Mouse (Mus musculus) liver, embryonic 11.5 days (tissue): ENCODE measurements around the gene Gfap. TPM values are rescaled to one million over a fixed set of nuclear protein-coding genes. Genes with fewer than 3 reads are reported as not detected.
A peak's percentile ranks its signal among the peaks of the same experiment; 100 is the strongest.

Experiments
- ATAC-seq: fragments of 200-750 bp; cut with Nextera tagmentation; replicated peaks from 2 replicates; pipeline ENCODE4 v1.8.0; 2017; ENCODE audit warnings: moderate number of reproducible peaks, mild to moderate bottlenecking, moderate TSS enrichment, moderate library complexity; ENCODE audit not compliant: low FRiP score
- DNase-seq: peaks from one replicate; pipeline ENCODE4 v3.0.0-alpha.2; 2017; ENCODE audit warnings: low spot score
- H3K27ac ChIP-seq: fragments of 300-500 bp; sonication (generic); 2 replicates; pipeline ENCODE4 v1.5.1; 2014; ENCODE audit warnings: mild to moderate bottlenecking, low read depth, low read length, control low read depth
- H3K27me3 ChIP-seq: fragments of 300-500 bp; sonication (generic); replicated peaks from 2 replicates; pipeline ENCODE4 v1.6.1; 2014; ENCODE audit warnings: low read length, mixed read lengths; ENCODE audit not compliant: control insufficient read depth, insufficient read depth
- H3K36me3 ChIP-seq: fragments of 300-500 bp; sonication (generic); 2 replicates; pipeline ENCODE4 v1.6.1; 2014; ENCODE audit warnings: mild to moderate bottlenecking, low read length, moderate library complexity, mixed read lengths; ENCODE audit not compliant: control insufficient read depth, insufficient read depth
- H3K4me1 ChIP-seq: fragments of 300-500 bp; sonication (generic); replicated peaks from 2 replicates; pipeline ENCODE4 v1.6.1; 2014; ENCODE audit warnings: low read length, mixed read lengths; ENCODE audit not compliant: control insufficient read depth, insufficient read depth
- H3K4me2 ChIP-seq: fragments of 300-500 bp; sonication (generic); 2 replicates; pipeline ENCODE4 v1.6.1; 2014; ENCODE audit warnings: mild to moderate bottlenecking, control low read depth, moderate library complexity
- H3K4me3 ChIP-seq: fragments of 300-500 bp; sonication (generic); 2 replicates; pipeline ENCODE4 v1.5.1; 2014; ENCODE audit warnings: low read depth, low read length, control low read depth
- H3K9ac ChIP-seq: fragments of 300-500 bp; sonication (generic); 2 replicates; pipeline ENCODE4 v1.6.1; 2014; ENCODE audit warnings: low read depth, low read length, control low read depth
- H3K9me3 ChIP-seq: fragments of 300-500 bp; sonication (generic); 2 replicates; pipeline ENCODE4 v1.6.1; 2016; ENCODE audit warnings: low read length, inconsistent platforms, mixed read lengths; ENCODE audit not compliant: control insufficient read depth
- WGBS: fragments of 180-500 bp; shearing (Covaris S2); extraction: QIAGEN DNeasy Blood & Tissue Kit; methylation state at CpG from one replicate; pipeline ENCODE4 v1.1.7; 2014; 5-methylcytosine and 5-hydroxymethylcytosine counted together
- polyA plus RNA-seq: library from polyadenylated mRNA; unstranded; fragments of >200 nt; fragmentation: Nextera tagmentation; extraction: Ambion mirVana; gene quantifications from 2 replicates; pipeline ENCODE4 v1.2.1, GENCODE M21; 2014

The Gfap gene
- polyA plus RNA-seq: 2.4 and 2.8 TPM in 2 replicates

DNA sequence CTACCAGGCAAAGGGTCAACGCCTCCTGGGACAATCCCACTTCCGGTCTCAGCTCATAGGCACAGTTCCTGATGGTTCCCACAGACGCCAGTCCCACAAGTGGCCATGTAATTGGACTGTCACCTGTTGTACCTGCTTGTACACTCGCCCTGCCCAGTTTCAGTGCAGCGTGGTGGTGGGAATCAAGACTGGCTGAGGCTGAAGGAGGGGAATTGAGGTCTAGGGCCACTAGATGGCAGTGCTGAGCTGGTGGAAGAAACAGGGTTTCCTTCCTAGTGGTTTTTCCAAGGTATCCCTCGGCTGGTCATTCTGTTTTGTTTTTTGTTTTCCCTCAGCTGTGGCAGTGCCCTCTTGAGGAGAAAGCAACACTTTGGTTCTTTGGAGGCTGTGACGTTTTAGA is at the start of gene Gfap:
TSS of gene Gfap (minus strand) at position 150 of the 400 bp plus-strand sequence.
- Histone ChIP-seq H3K27ac (no peak within 1 kb of the TSS), H3K4me2 (no peak within 1 kb of the TSS), H3K27me3 (peaks cover 14% of the 10 kb centered on the region), H3K4me1 (peaks cover 7% of the 10 kb centered on the region), H3K9ac (no peak within 1 kb of the TSS), H3K36me3 (peaks cover 7% of the 10 kb centered on the region), H3K9me3 (no peaks in the 10 kb centered on the region), H3K4me3 (no peak within 1 kb of the TSS)
- ATAC-seq: no peak
- peak; percentile 71 for DNase-seq
- WGBS: 10% methylated on average over 7 of the region's 7 CpGs

DNA sequence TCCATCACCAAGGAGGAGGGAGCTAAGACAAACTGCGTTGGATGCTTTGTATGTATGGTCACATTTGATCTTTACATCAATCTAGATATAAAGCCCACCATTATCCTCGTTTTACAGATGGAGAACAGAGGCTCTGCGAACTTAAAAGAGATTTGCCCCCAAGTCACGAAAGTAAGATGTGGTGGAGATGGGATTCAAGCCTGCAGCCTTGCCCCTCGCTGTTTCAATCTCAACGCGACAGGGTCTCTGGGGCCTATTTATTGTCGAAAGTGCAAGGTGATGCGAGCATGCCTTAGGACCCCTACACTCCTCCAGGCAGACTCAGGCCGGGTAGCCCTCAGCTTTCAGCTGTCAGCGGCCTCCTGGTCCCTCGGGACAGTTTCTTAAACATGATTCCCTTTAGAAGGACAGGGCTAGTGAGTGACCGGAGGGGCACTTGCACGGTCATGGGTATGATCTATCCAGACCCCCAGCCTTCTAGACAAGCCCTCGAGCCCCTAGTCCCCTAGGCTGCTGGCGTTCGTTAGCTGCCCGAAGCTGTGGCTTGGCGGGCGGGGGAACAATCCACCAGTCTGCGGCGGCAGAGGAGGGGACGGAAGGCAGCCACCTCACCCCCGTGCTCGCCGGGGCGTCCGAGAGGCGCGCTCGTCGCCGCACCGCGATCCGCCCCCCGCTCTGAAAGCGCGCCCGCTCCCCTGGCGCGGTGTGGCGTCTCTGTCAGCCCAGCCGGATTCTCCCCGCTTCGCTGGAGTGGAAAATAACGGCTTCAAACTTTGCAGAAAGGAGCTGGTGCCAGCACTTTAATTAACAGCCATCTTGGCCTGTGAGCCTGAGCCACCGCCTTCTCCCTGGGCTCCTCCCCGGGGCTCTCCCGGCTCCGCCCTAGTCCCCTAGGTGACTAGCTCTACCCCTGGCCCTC is 47.6 kb upstream of the Gfap start:
- Histone ChIP-seq H3K9me3 (no peaks in the 10 kb centered on the region), H3K36me3 (no peaks in the 10 kb centered on the region), H3K9ac (peak overlapping the region; percentile 45), H3K4me2 (peak overlapping the region; percentile 80), H3K4me3 (peak overlapping the region; percentile 54), H3K4me1 (peaks cover 23% of the 10 kb centered on the region), H3K27me3 (peaks cover 92% of the 10 kb centered on the region), H3K27ac (no peak overlapping the region)
- 2% methylated on average over 51 of the region's 51 CpGs for WGBS
- DNase-seq (peak; percentile 55), ATAC-seq (no peak)

DNA sequence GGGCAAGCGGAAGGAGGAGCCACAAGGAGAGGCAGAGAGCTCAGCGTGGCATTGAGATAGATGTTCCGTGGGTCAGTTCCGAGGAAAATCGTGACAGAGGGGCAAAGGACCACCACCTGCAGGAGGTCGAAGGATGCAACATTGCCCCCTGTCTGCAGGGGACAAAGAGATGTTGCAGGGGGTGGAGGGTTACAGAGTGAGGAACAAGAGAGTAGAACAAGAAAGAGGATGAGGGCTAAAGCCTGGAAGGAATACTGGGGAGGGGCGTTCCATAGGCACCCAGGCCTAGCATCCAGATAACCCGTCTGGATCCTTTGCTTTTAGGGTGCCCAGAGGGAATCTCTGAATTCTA is 46.3 kb upstream of the Gfap start:
- Histone ChIP-seq H3K4me2 (peak overlapping the region; percentile 63), H3K9me3 (no peaks in the 10 kb centered on the region), H3K27ac (no peak overlapping the region), H3K36me3 (no peaks in the 10 kb centered on the region), H3K9ac (no peak overlapping the region), H3K4me1 (peaks cover 23% of the 10 kb centered on the region), H3K27me3 (peaks cover 100% of the 10 kb centered on the region), H3K4me3 (peak overlapping the region; percentile 44)
- ATAC-seq (peak; percentile 21), DNase-seq (no peak)
- 11% methylated on average over 8 of the region's 8 CpGs for WGBS

DNA sequence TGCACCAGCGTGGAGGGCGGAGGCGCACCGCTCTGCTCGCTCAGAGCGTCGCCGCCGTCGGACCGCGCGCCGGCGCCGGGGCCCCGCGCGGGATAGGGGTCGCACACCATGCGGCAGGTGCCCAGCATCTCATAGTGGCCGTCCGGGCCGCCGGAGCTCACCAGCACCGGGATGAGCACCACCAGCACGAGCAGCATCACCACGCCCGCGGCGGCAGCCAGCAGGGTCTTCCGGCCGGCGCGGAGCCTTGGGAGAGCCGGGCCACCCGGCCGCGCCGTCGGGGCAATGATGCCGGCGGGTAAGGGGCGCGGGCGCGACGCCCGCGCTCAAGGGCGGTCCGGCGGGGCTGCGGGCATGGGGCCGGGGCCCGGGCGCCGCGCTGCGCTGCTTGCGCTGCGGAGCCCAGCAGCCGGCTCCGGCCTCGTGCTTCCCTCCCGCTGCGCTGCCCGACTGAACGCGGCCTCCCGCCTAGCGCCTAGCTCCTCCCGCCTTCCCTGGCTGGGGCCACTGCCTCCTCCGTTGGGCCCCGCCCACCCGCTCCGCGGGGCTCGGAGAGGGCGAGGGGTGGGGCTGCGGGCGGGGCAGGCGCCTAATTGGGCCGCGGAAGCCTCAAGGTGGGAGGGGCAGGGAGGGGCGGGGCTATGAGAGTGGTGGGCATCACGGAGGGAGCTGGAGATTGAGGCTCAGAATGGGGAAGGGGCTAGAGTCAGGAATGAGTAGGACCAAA is 45.7 kb upstream of the Gfap start, which contains the start of gene C1ql1:
TSS of gene C1ql1 (minus strand) at position 424 of the 727 bp plus-strand sequence.
- Histone ChIP-seq H3K27me3 (peaks cover 96% of the 10 kb centered on the region), H3K4me1 (peaks cover 26% of the 10 kb centered on the region), H3K9ac (peak within 1 kb of the TSS; percentile 34; the same call in 1 of the 2 replicates), H3K4me2 (peak within 1 kb of the TSS; percentile 63), H3K4me3 (peak within 1 kb of the TSS; percentile 44), H3K36me3 (no peaks in the 10 kb centered on the region), H3K27ac (no peak within 1 kb of the TSS), H3K9me3 (no peaks in the 10 kb centered on the region)
- ATAC-seq (peak; percentile 91), DNase-seq (peak; percentile 85)
- 3% methylated on average over 74 of the region's 87 CpGs for WGBS

DNA sequence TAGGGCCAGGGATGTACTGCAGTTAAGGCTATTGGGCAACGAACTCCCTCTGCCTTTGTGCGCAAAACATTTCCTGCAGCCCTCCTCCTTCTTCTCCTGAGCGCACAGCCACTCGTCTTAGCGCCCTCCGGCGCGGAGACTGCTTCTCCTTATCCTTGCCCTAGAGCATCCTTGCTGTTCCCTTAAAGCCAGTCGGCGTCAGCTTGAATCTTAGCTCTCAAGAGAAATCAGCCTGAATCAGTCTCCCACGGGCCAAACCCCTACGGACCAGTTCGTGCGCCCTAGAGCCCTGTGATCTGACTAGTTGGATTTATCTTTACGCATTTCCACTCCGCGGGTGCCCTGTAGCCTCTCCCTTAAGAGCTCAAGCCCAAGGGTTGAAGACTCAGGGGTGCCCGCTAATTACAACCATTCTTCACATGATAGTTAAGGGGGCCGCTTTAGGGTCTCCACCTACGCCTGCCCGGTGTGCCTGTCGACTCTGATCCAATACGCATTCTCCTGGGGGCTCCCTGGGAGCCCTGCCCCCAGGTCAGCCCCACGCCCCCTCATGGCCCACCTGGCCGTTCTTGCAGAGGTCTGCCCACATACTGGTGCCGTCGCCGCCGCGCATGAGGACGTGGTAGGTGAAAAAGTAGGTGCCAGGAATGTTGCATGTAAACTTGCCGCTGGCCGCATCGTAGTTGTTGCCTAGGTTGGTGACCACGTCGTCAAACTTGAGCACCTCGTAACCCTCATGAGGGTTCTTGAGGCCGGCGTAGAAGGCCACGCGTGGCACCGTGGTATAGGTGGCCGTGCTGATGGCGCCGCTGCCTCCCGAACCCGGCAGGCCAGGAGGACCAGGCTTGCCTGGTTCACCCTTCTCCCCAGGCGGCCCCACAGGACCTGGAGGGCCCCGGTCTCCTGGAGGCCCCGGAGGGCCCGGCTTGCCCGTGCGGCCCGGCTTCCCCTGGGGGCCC is 44.9 kb upstream of the Gfap start:
- Histone ChIP-seq H3K9ac (no peak overlapping the region), H3K27me3 (peaks cover 90% of the 10 kb centered on the region), H3K9me3 (no peaks in the 10 kb centered on the region), H3K4me3 (peak overlapping the region; percentile 44), H3K4me2 (peak overlapping the region; percentile 63), H3K36me3 (no peaks in the 10 kb centered on the region), H3K4me1 (peaks cover 33% of the 10 kb centered on the region), H3K27ac (no peak overlapping the region)
- DNase-seq (no peak), ATAC-seq (peak; percentile 8; the same call in 1 of the 2 replicates)
- 7% methylated on average over 54 of the region's 54 CpGs for WGBS

DNA sequence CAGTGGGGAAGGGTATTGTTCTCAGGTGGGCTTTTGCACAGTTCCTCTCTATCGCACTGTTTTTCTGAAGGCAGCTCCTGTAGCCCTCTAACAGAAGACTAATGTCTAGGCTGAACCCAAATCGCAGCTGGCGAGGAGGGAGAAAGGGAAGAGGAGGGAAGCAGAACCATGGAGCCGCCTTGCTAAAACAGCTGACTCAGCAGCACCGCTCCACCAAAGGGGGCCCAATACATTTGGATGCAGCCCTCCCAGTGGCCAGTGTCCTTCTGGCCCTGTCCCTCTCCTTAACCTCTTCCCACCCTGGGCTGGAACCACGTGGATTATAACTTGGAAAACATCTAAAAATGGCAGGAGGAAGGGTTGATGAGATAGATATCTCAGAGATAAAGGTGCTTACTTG is 40.5 kb upstream of the Gfap start:
- 42% methylated on average over 6 of the region's 6 CpGs for WGBS
- peaks cover 58% of the 10 kb centered on the region for H3K27me3 ChIP-seq
- no peak overlapping the region for H3K4me2 ChIP-seq
- ATAC-seq: no peak
- DNase-seq: no peak
- no peak overlapping the region for H3K4me3 ChIP-seq
- H3K36me3 ChIP-seq: no peaks in the 10 kb centered on the region
- no peak overlapping the region for H3K27ac ChIP-seq
- no peak overlapping the region for H3K9ac ChIP-seq
- peaks cover 31% of the 10 kb centered on the region for H3K4me1 ChIP-seq
- no peaks in the 10 kb centered on the region for H3K9me3 ChIP-seq

DNA sequence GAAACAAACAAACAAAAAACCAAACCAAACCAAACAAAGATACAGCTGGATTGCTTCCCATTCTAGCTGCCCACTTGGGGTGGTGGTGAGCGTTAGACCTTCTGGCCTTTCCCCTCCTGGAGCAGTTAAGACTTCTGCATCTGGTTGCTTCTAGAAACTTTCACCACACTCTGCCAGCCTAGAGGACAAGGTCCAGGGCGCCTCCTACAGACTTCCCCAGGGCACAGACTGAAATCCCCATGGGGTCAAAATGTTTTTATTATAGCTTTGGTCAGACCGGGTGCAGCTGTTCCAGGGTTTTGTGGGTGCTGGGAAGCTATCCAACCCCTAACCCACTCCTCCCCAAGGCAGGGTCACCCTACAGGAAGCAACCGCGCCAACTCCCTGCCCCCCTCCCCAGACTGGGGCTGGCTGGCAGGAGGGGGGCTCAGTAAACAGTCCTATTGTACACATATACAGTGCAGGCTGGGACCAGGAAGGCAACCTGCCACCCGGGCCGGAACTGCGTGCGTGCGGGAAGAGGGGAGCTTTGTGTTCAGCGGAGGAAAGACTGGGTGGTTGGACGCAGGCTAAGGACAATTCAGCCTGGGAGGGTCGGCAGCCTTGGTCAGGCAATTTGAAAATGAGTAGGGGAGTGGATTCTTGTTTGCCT is 38.4 kb upstream of the Gfap start:
- Histone ChIP-seq H3K27me3 (peaks cover 46% of the 10 kb centered on the region), H3K4me3 (no peak overlapping the region), H3K27ac (no peak overlapping the region), H3K9ac (no peak overlapping the region), H3K4me1 (peaks cover 22% of the 10 kb centered on the region), H3K9me3 (no peaks in the 10 kb centered on the region), H3K36me3 (no peaks in the 10 kb centered on the region), H3K4me2 (0 out of 2 replicates have a peak overlapping the region, but pooled peaks have one; percentile 24)
- 26% methylated on average over 13 of the region's 13 CpGs for WGBS
- ATAC-seq: no peak
- DNase-seq: no peak
